Mouse (Mus musculus) gastrocnemius, adult 8-10 months (tissue): ENCODE results near the gene Ap1b1. TPM values are rescaled to one million over a fixed set of nuclear protein-coding genes. Genes with fewer than 3 reads are reported as not detected.
A peak's percentile ranks its signal among the peaks of the same experiment; 100 is the strongest.

Source experiments
- DNase-seq, 2 experiments: peaks; one replicate each; pipeline ENCODE4 v3.0.0; 2022; ENCODE audit warnings: low spot score in 2 of 2
- total RNA-seq, 4 experiments: library from RNA; stranded (reverse); gene quantifications; 2 replicates each; pipeline ENCODE4 v1.2.4; 2022

The Ap1b1 gene
- total RNA-seq, 4 experiments from 2014 or later = 33.1 to 38.3 (median 37.8) TPM

- no peak for DNase-seq
Measured at GRCm38 (mm10) chr11:4984249-4984648, 2.4 kb upstream of the Ap1b1 start.

GRCm38 (mm10) chr11:4984799-4985198 is 1.8 kb upstream of the Ap1b1 start:
- no peak for DNase-seq

- no peak for DNase-seq
Measured at GRCm38 (mm10) chr11:4987487-4987852, 846 bp downstream of the Ap1b1 start.

- no peak for DNase-seq
Measured at GRCm38 (mm10) chr11:4989187-4989586, 2.6 kb downstream of the Ap1b1 start.

- DNase-seq = no peak
Measured at GRCm38 (mm10) chr11:4992471-4992870, 5.8 kb downstream of the Ap1b1 start.

GRCm38 (mm10) chr11:4995676-4996075 is 9.1 kb downstream of the Ap1b1 start:
- no peak for DNase-seq

DNA sequence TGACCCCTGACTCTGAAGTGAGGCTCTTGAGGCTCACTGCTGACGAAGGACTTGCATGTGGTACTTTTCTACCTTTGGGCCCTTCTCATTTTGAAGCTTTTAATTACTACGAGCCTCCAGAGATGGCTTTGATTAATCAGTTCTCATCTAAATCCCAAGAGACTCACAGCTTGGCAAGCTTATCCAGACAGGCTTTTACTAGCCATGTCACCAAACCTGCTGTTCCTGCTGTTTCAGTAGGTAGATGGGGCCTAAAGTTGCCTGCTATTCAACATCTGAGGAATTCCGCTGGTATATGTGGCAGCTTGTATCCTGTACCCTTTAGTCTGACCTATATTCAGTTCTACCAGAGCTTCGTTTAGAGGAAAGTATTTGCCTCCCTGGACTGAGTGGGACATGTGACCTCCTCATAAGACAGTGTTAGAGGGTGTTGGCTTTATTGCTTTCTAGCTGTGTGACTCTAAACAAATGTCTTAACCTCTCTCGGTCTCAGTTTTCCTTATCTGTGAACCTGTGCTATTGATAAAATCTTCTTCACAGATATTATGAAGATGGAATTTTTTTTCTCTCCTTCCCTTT is 10.1 kb downstream of the Ap1b1 start:
- no peak for DNase-seq

GRCm38 (mm10) chr11:4998352-4998751 is 11.7 kb downstream of the Ap1b1 start:
- no peak for DNase-seq

- no peak for DNase-seq
Measured at GRCm38 (mm10) chr11:4998762-4999161, 12.1 kb downstream of the Ap1b1 start.

DNA sequence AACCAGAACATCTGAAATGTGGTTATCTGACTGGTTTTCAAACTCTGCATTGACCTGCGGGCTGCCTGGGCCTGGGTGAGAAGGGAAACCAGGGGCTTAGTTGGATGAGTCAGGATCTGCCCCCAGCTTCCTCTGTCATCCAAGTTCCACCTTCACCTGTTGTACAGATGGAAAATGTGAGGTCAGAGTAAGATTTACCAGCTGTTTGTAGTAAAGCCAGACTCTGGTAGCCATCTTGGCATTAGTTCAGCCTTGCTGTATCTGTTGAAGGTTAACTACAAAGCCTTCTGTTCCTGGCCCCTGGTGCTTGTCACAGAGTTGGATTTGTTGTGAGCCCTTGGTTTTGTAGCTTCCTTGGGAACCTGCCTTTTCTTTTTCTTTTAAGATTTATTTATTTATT is 13.6 kb downstream of the Ap1b1 start:
- DNase-seq = no peak

DNA sequence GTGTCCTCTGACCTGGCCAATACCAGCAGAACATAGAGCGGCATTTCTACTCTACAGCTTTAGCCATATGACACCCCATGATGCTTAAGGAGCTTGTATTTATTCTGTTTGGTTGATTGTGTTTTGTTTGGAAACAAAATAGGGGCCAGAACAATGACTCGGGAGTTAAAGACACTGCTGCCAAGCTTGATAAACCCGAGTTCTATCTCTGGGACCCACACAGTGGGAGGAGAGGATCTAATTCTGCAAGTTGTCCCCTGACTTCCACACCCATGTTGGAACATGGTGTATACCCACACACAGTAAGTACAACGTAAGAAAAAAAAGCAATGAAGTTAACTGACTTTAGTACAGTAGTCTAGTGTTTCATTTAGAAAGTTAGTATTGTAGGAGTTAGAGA is 16.2 kb downstream of the Ap1b1 start:
- DNase-seq = no peak

DNA sequence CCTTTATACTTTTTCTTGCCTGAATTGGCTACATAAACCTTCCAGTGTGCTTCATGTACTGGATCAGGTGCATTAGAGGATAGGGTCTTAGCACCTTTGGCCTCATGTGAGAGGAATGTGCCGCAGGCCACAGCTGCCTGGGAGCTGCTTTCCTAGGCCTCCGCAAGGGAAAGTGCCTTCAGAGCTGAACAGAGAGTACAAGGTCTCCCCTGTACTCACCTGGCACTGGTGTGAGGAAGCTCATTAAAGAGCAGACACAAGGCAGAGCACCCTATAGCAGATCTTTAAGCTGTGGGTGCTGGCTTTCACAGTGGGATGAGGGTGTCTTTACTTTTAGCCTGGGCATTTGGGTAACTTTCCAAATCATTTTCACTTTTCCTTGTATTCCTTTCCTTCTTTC is 18.9 kb downstream of the Ap1b1 start:
- no peak for DNase-seq

- no peak for DNase-seq
Measured at GRCm38 (mm10) chr11:5007186-5007585, 20.6 kb downstream of the Ap1b1 start.

DNA sequence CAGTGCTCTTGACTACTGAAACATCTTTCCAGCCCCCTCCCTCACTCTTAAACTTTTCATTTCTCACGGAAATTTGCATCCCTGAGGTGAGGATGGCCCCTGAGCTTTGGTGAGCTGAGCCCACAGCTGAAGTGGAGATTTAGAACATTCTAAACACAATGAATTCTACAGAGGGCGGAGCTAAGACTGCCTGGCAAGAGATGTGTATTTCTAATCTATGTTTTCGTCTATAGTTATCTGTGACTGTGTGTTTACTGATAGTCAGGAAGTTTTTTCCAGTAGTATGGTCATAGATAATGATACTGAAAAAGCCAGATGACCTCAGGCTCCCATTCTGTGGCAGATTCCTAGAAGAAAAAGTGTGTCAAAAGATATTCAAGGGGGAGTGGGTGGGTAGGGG is 22.2 kb downstream of the Ap1b1 start:
- no peak for DNase-seq

- no peak for DNase-seq
Measured at GRCm38 (mm10) chr11:5009354-5010074, 22.9 kb downstream of the Ap1b1 start.

- DNase-seq = no peak
Measured at GRCm38 (mm10) chr11:5010205-5010604, 23.6 kb downstream of the Ap1b1 start.

GRCm38 (mm10) chr11:5011480-5011879 is 24.9 kb downstream of the Ap1b1 start:
- no peak for DNase-seq

DNA sequence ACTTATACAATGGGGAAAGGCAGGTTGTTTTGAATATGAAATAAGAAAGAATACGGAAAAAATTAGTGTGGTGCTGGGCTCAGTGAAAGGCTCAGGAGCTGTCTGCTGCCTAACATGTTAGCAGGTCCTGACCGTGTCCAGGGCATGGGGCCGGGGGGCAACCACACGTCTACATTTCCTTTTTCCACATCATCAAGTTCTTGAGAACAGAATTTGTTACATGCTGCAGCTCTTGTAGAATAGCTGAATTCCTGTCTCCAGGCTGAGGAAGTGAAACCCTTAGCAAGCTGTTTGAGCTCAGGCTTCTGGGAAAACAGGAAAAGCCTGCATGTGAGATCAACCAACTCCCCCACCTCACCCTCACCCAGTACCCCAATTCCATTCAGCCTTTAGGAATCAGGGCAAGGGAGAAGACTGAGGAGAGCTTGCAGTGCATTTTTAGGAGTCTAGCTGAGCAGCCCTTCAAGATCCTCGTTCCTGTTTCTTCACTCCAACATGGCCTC is 25.6 kb downstream of the Ap1b1 start:
- no peak for DNase-seq

DNA sequence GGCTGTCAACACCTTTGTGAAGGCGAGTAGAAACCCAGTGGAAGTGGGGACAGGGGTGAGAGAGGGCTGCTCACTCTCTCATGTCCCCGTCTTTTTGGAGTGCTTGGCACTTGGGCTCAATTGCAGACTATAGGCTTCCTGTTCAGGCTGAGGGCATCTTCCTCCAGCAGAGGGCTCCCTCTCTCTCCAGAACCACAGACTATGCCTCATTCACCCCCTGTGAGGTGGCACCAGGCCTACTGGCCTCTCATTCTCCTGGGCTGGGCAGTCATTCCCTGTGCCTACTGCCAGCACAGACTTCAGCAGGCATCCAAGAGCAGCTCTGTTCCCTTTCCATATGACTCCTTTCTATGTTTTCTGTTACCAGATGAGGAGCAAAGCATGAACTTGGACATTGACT is 29.1 kb downstream of the Ap1b1 start:
- DNase-seq = peak; percentile 69 to 79

DNA sequence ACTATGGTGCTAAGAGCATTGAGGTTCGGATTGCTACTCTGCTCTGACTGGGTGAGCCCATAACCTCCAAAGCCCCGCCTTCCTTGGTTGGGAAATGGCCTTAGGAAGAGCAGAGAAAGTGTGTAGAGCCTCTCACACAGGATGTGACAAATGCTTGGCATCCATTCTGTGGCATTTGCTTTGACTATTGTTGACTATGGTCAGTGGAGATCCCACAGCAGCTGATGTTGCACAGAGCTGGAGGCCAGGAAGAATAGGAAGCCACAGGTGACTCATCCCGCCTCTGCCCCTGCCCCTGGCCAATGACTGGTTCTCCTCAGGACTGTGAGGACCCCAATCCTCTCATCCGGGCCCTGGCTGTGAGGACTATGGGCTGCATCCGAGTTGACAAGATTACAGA is 29.7 kb downstream of the Ap1b1 start:
- DNase-seq = no peak

DNA sequence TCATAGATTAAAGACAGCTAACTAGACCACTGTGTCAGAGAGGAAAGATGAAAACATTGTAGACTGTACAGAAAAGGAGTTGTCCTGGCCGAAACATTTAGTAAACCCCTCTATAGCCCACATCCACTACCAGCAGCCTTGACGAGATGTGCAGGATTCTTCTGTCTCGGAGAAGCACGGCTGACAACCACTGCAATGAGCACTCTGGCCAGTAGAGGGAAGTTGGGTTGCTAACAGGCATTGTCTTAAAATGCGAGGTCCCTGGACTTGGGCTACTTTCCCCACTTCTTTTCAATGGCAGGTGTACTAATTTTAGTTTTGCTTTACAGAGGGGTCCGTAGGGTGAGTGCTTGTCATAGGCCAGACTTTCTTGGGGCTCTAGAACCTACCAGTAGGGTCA is 30.9 kb downstream of the Ap1b1 start:
- DNase-seq = no peak

DNA sequence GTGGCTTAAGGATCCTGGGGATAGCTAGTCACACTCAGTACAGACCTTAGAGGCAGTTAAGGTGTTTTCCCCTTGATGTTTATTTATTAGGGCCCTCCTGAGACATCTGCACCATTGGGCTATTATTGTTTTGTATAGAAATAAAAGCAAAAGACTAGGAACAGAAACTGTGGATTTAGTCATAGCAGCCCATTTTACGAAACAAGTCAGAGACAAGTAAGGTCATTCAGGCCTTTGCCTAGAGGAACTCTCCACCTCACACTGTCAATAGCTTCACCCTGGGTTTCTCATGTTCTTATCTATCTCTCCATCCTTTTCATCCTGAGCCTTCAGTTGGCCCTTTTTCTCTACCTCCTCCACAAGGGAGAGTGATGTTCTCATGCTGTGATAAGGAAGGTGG is 38.5 kb downstream of the Ap1b1 start:
- no peak for DNase-seq

DNA sequence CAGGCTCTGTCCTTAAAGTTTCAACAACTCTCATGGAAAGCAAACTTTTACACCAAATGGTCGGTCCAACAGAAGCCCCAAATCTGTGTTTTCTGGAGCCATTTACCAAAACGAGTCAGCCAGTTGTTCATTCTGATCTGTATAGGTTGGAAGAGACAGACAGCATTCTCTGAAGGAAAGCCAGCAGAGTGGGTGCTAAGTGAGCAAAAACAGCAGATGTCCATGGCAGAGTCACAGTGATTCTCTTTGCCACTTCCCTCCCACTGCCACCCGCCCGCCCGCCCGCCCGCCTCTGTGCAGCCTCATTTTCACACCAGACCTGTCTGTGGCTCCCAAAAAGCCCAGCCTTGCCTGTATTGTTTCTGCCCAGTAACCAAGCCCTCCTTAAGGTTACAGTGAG is 41.6 kb downstream of the Ap1b1 start:
- no peak for DNase-seq
